In genomic region chr10:117940441-117941265, GRCm38 (mm10) we compare ENCODE assay signal across 8 mouse cellular contexts.
DNase-seq lines count a peak whose midpoint lies in the region; ATAC-seq and TF ChIP-seq lines count a peak whose summit lies in the region.

No protein-coding gene starts in this region.

- peaks cover 11% of the 10 kb centered on the region; the same call in 1 of the 2 replicates for H3K4me1 ChIP-seq in hindbrain, embryonic 15.5 days (replicated peaks)
- peaks cover 4% of the 10 kb centered on the region; the same call in 1 of the 2 replicates for H3K4me1 ChIP-seq in hindbrain, embryonic 10.5 days (replicated peaks)
- H3K4me1 ChIP-seq in embryonic facial prominence, embryonic 14.5 days (ENCODE audit: control insufficient read depth, insufficient read depth, low read length): 0 out of 2 replicates have a peak, but pooled peaks cover 3% of the 10 kb centered on the region
- no peaks in the 10 kb centered on the region; the same call in 1 of the 2 replicates for H3K4me1 ChIP-seq in intestine, postnatal 0 days (replicated peaks; ENCODE audit: control insufficient read depth, insufficient read depth, low read length)
- no peaks in the 10 kb centered on the region for H3K4me1 ChIP-seq in forebrain, embryonic 13.5 days

- H3K4me2 ChIP-seq in hindbrain, embryonic 15.5 days: no peak overlapping the region
- H3K4me2 ChIP-seq in embryonic facial prominence, embryonic 14.5 days (ENCODE audit: low read depth, low read length): peak overlapping the region; percentile 23; the same call in 1 of the 2 replicates
- peak overlapping the region; percentile 35; the same call in 1 of the 2 replicates for H3K4me2 ChIP-seq in intestine, postnatal 0 days (replicated peaks; ENCODE audit: low read depth)
- H3K4me2 ChIP-seq in forebrain, embryonic 13.5 days: no peak overlapping the region

- H3K9me3 ChIP-seq in hindbrain, embryonic 15.5 days: no peaks in the 10 kb centered on the region
- H3K9me3 ChIP-seq in hindbrain, embryonic 10.5 days: no peaks in the 10 kb centered on the region
- H3K9me3 ChIP-seq in embryonic facial prominence, embryonic 14.5 days (ENCODE audit: control insufficient read depth, low read length): no peaks in the 10 kb centered on the region
- H3K9me3 ChIP-seq in intestine, postnatal 0 days (ENCODE audit: control insufficient read depth): no peaks in the 10 kb centered on the region
- H3K9me3 ChIP-seq in forebrain, embryonic 13.5 days (replicated peaks): no peaks in the 10 kb centered on the region

- no peak for TF ChIP-seq CTCF in intestine, postnatal 0 days (IDR thresholded peaks at IDR 0.05; ENCODE audit: low read depth)

- DNase-seq in hindbrain, embryonic 10.5 days (ENCODE audit: low spot score): no peak
- DNase-seq in embryonic facial prominence, embryonic 14.5 days (ENCODE audit: low spot score): peak; percentile 66
- DNase-seq in lung, postnatal 14 days: peak; percentile 22
- DNase-seq in thymus, postnatal 36 days: no peak
- no peak for DNase-seq in right cerebral cortex, postnatal 25 days

- ATAC-seq in hindbrain, embryonic 15.5 days (ENCODE audit: low FRiP score, low read depth): no peak
- ATAC-seq in embryonic facial prominence, embryonic 14.5 days (ENCODE audit: low read depth): no peak
- no peak for ATAC-seq in intestine, postnatal 0 days
- ATAC-seq in forebrain, embryonic 13.5 days: no peak

- H3K4me3 ChIP-seq in hindbrain, embryonic 15.5 days: no peak overlapping the region
- no peak overlapping the region for H3K4me3 ChIP-seq in hindbrain, embryonic 10.5 days
- H3K4me3 ChIP-seq in embryonic facial prominence, embryonic 14.5 days (ENCODE audit: low read depth, low read length): no peak overlapping the region
- no peak overlapping the region for H3K4me3 ChIP-seq in intestine, postnatal 0 days (ENCODE audit: low read depth, low read length)
- H3K4me3 ChIP-seq in forebrain, embryonic 13.5 days: no peak overlapping the region

- no peaks in the 10 kb centered on the region for H3K27me3 ChIP-seq in hindbrain, embryonic 15.5 days
- H3K27me3 ChIP-seq in hindbrain, embryonic 10.5 days (ENCODE audit: insufficient read depth, poor library complexity, severe bottlenecking): no peaks in the 10 kb centered on the region
- H3K27me3 ChIP-seq in embryonic facial prominence, embryonic 14.5 days (replicated peaks; ENCODE audit: control insufficient read depth, insufficient read depth, low read length): no peaks in the 10 kb centered on the region
- H3K27me3 ChIP-seq in intestine, postnatal 0 days (replicated peaks; ENCODE audit: control insufficient read depth, insufficient read depth, low read length): no peaks in the 10 kb centered on the region
- H3K27me3 ChIP-seq in forebrain, embryonic 13.5 days: no peaks in the 10 kb centered on the region

- H3K36me3 ChIP-seq in hindbrain, embryonic 15.5 days: no peaks in the 10 kb centered on the region
- no peaks in the 10 kb centered on the region for H3K36me3 ChIP-seq in hindbrain, embryonic 10.5 days
- no peaks in the 10 kb centered on the region for H3K36me3 ChIP-seq in embryonic facial prominence, embryonic 14.5 days (ENCODE audit: control insufficient read depth, insufficient read depth, low read length)
- no peaks in the 10 kb centered on the region for H3K36me3 ChIP-seq in intestine, postnatal 0 days (ENCODE audit: control insufficient read depth, insufficient read depth)
- H3K36me3 ChIP-seq in forebrain, embryonic 13.5 days (ENCODE audit: poor library complexity, severe bottlenecking): no peaks in the 10 kb centered on the region

- no peak overlapping the region for H3K9ac ChIP-seq in hindbrain, embryonic 15.5 days
- H3K9ac ChIP-seq in embryonic facial prominence, embryonic 14.5 days (ENCODE audit: low read depth, low read length): no peak overlapping the region
- 0 out of 2 replicates have a peak overlapping the region, but pooled peaks have one; percentile 17 for H3K9ac ChIP-seq in intestine, postnatal 0 days (ENCODE audit: low read depth, low read length)
- no peak overlapping the region for H3K9ac ChIP-seq in forebrain, embryonic 13.5 days

- peak overlapping the region; percentile 53; the same call in 1 of the 2 replicates for H3K27ac ChIP-seq in hindbrain, embryonic 15.5 days (replicated peaks)
- no peak overlapping the region for H3K27ac ChIP-seq in hindbrain, embryonic 10.5 days
- no peak overlapping the region for H3K27ac ChIP-seq in embryonic facial prominence, embryonic 14.5 days (replicated peaks; ENCODE audit: low read depth, low read length)
- H3K27ac ChIP-seq in intestine, postnatal 0 days (ENCODE audit: low read depth, low read length): no peak overlapping the region
- H3K27ac ChIP-seq in forebrain, embryonic 13.5 days: no peak overlapping the region

- WGBS in hindbrain, embryonic 15.5 days: 58% methylated on average over 10 of the region's 10 CpGs
- 65% methylated on average over 10 of the region's 10 CpGs for WGBS in hindbrain, embryonic 10.5 days
- WGBS in embryonic facial prominence, embryonic 14.5 days: 38% methylated on average over 10 of the region's 10 CpGs
- WGBS in intestine, postnatal 0 days: 38% methylated on average over 10 of the region's 10 CpGs
- WGBS in forebrain, embryonic 13.5 days: 76% methylated on average over 10 of the region's 10 CpGs

Comparison
In these comparisons a context has a peak if more than half of its experiments do, and no peak if none do; other contexts are left out.
1. H3K4me2 ChIP-seq: peak in embryonic facial prominence, embryonic 14.5 days (single experiment) and intestine, postnatal 0 days (single experiment); none in hindbrain, embryonic 15.5 days (single experiment) and forebrain, embryonic 13.5 days (single experiment).
2. DNase-seq: peak in embryonic facial prominence, embryonic 14.5 days (single experiment) and lung, postnatal 14 days (single experiment); none in hindbrain, embryonic 10.5 days (single experiment), thymus, postnatal 36 days (0 of 2) and right cerebral cortex, postnatal 25 days (single experiment).